ENCODE assay signal across 18 mouse cellular contexts in the genomic region with DNA sequence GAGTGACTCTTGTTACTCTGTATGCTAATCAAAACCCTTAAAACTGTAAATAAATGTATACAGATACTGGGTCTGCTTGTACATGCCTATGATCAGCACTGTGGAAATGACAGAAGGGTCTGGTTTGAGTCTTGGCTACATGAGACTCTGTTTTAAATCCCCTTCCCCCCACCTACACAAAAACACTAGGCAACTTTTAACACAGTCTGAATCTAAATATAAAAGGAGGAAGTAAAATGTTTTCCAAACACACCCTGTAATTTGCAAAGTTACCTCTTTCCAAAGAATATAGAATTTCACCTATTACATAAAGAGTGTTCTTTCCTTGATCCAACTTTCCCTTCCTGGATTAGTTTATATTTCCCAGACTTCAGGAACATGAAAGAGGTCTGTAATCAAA. TPM values are rescaled to one million over a fixed set of nuclear protein-coding genes. Genes with fewer than 3 reads are reported as not detected.
DNase-seq lines count a peak whose midpoint lies in the region; ATAC-seq and TF ChIP-seq lines count a peak whose summit lies in the region.
"Had no signal": no experiment of that assay in that cellular context is flagged by ENCODE, and none has a peak within 500 bp of the region (broad histone marks: within the 10 kb centered on the region; RNA-seq: fewer than 3 reads in every experiment).

No protein-coding gene starts in this region.

- no peak overlapping the region for H3K4me2 ChIP-seq in hindbrain, postnatal 0 days (ENCODE audit: low read depth, low read length)
- no peak overlapping the region for H3K4me2 ChIP-seq in hindbrain, embryonic 11.5 days (replicated peaks; ENCODE audit: low read depth, low read length)
- no peak overlapping the region for H3K4me2 ChIP-seq in limb, embryonic 15.5 days
- H3K4me2 ChIP-seq: liver, embryonic 11.5 days; midbrain, embryonic 15.5 days had no signal

- no peaks in the 10 kb centered on the region for H3K36me3 ChIP-seq in hindbrain, postnatal 0 days (ENCODE audit: insufficient read depth, low read length)
- H3K36me3 ChIP-seq in hindbrain, embryonic 11.5 days (ENCODE audit: control insufficient read depth, insufficient read depth, low read length): no peaks in the 10 kb centered on the region
- no peaks in the 10 kb centered on the region for H3K36me3 ChIP-seq in limb, embryonic 15.5 days
- H3K36me3 ChIP-seq: G1E; midbrain, embryonic 15.5 days had no signal

- no peak for DNase-seq in hindbrain, postnatal 0 days (ENCODE audit: low spot score)
- DNase-seq in hindbrain, embryonic 11.5 days (ENCODE audit: low spot score): no peak
- peak; percentile 37 for DNase-seq in lung, postnatal 25 days (ENCODE audit: low spot score)
- DNase-seq in lung, postnatal 14 days: no peak
- no peak for DNase-seq in cerebellum, adult 2 months
- DNase-seq: adrenal gland, postnatal 36 days; cerebellum, postnatal 25 days; gastrocnemius, postnatal 14 days; heart, postnatal 10 days; kidney, adult 2 months; kidney, postnatal 14 days; retina, postnatal 1 day; thymus, postnatal 14 days had no signal

- H3K4me3 ChIP-seq in hindbrain, postnatal 0 days (ENCODE audit: low read length): no peak overlapping the region
- no peak overlapping the region for H3K4me3 ChIP-seq in hindbrain, embryonic 11.5 days (ENCODE audit: low read depth, low read length)
- H3K4me3 ChIP-seq in bone marrow macrophage, adult 2 months (ENCODE audit: insufficient read depth, low read length): no peak overlapping the region
- no peak overlapping the region for H3K4me3 ChIP-seq in limb, embryonic 15.5 days
- no peak overlapping the region for H3K4me3 ChIP-seq in cerebellum, adult 2 months (replicated peaks; ENCODE audit: insufficient read depth, low read depth, low read length)
- H3K4me3 ChIP-seq: midbrain, embryonic 15.5 days had no signal

- no peak for TF ChIP-seq CTCF in hindbrain, postnatal 0 days (IDR thresholded peaks at IDR 0.05; ENCODE audit: low read depth)
- TF ChIP-seq CTCF in bone marrow macrophage, adult 2 months (IDR thresholded peaks at IDR 0.05; ENCODE audit: low read depth, low read length): no peak
- TF ChIP-seq CTCF in cerebellum, adult 2 months (IDR thresholded peaks at IDR 0.05; ENCODE audit: borderline replicate concordance, insufficient read depth, low read depth, low read length): no peak

- H3K9ac ChIP-seq in hindbrain, postnatal 0 days (replicated peaks; ENCODE audit: low read length): no peak overlapping the region
- no peak overlapping the region for H3K9ac ChIP-seq in hindbrain, embryonic 11.5 days (ENCODE audit: low read depth, low read length)
- no peak overlapping the region for H3K9ac ChIP-seq in limb, embryonic 15.5 days
- H3K9ac ChIP-seq: midbrain, embryonic 15.5 days had no signal

- no peaks in the 10 kb centered on the region for H3K4me1 ChIP-seq in hindbrain, postnatal 0 days (ENCODE audit: insufficient read depth, low read length)
- no peaks in the 10 kb centered on the region for H3K4me1 ChIP-seq in hindbrain, embryonic 11.5 days (replicated peaks; ENCODE audit: control insufficient read depth, insufficient read depth, low read length)
- H3K4me1 ChIP-seq in bone marrow macrophage, adult 2 months (ENCODE audit: control insufficient read depth, insufficient read depth, low read length): peaks cover 73% of the 10 kb centered on the region
- H3K4me1 ChIP-seq in limb, embryonic 15.5 days: no peaks in the 10 kb centered on the region
- no peaks in the 10 kb centered on the region for H3K4me1 ChIP-seq in cerebellum, adult 2 months (ENCODE audit: control insufficient read depth, insufficient read depth, low read length)
- H3K4me1 ChIP-seq: midbrain, embryonic 15.5 days had no signal

- TF ChIP-seq POLR2A in bone marrow macrophage, adult 2 months (IDR thresholded peaks at IDR 0.05; ENCODE audit: borderline replicate concordance, low read depth, low read length): no peak
- no peak for TF ChIP-seq POLR2A in cerebellum, adult 2 months (IDR thresholded peaks at IDR 0.05; ENCODE audit: borderline replicate concordance, insufficient read depth, low read length)

- no peak for ATAC-seq in hindbrain, postnatal 0 days
- ATAC-seq in hindbrain, embryonic 11.5 days (ENCODE audit: low FRiP score): no peak
- ATAC-seq in limb, embryonic 15.5 days (ENCODE audit: insufficient number of reproducible peaks, low FRiP score, low TSS enrichment, low read depth): no peak
- ATAC-seq: midbrain, embryonic 15.5 days had no signal

- H3K9me3 ChIP-seq in hindbrain, postnatal 0 days (ENCODE audit: low read length): no peaks in the 10 kb centered on the region
- no peaks in the 10 kb centered on the region for H3K9me3 ChIP-seq in hindbrain, embryonic 11.5 days (ENCODE audit: control insufficient read depth, low read length)
- H3K9me3 ChIP-seq in limb, embryonic 15.5 days: no peaks in the 10 kb centered on the region
- H3K9me3 ChIP-seq: G1E; midbrain, embryonic 15.5 days had no signal

- peak overlapping the region; percentile 41; the same call in 1 of the 2 replicates for H3K27ac ChIP-seq in hindbrain, postnatal 0 days
- no peak overlapping the region for H3K27ac ChIP-seq in hindbrain, embryonic 11.5 days (ENCODE audit: low read depth, low read length)
- H3K27ac ChIP-seq in bone marrow macrophage, adult 2 months (ENCODE audit: insufficient read depth, low read depth, low read length): peak overlapping the region; percentile 87
- peak overlapping the region; percentile 48; the same call in 1 of the 2 replicates for H3K27ac ChIP-seq in limb, embryonic 15.5 days
- H3K27ac ChIP-seq in cerebellum, adult 2 months (ENCODE audit: insufficient read depth, low read length): no peak overlapping the region
- H3K27ac ChIP-seq: midbrain, embryonic 15.5 days had no signal

- no peaks in the 10 kb centered on the region for H3K27me3 ChIP-seq in hindbrain, postnatal 0 days (ENCODE audit: insufficient read depth, low read length)
- no peaks in the 10 kb centered on the region for H3K27me3 ChIP-seq in hindbrain, embryonic 11.5 days (ENCODE audit: control insufficient read depth, insufficient read depth, low read length)
- no peaks in the 10 kb centered on the region for H3K27me3 ChIP-seq in limb, embryonic 15.5 days
- H3K27me3 ChIP-seq in cerebellum, adult 2 months (ENCODE audit: control insufficient read depth, insufficient read depth, low read length): no peaks in the 10 kb centered on the region
- H3K27me3 ChIP-seq: midbrain, embryonic 15.5 days had no signal

RNA-seq across cellular contexts. Expression of gene Gpcpd1, which starts 14.2 kb away (rescaled TPM):
- total RNA-seq in hindbrain, postnatal 0 days (2014; rRNA removed): 43.9 and 46.9 TPM in 2 replicates
- polyA plus RNA-seq in hindbrain, postnatal 0 days (2015; fragmentation: Nextera tagmentation; extraction: Ambion mirVana): 84.0 and 91.9 TPM in 2 replicates
- polyA plus RNA-seq in hindbrain, embryonic 11.5 days (2014; fragmentation: Nextera tagmentation; extraction: Ambion mirVana): 48.5 and 52.1 TPM in 2 replicates
- 31.0 and 35.2 TPM in 2 replicates for polyA plus RNA-seq in bone marrow macrophage, adult 2 months (2012; ENCODE audit: insufficient read depth, insufficient read length, missing spikeins)
- polyA plus RNA-seq in limb, embryonic 15.5 days (2015; fragmentation: Nextera tagmentation; extraction: Ambion mirVana): 44.3 and 48.7 TPM in 2 replicates
- polyA plus RNA-seq in cerebellum, adult 2 months (2012; rRNA removed): 81.5 and 88.2 TPM in 2 replicates

Comparison
In these comparisons a context has a peak if more than half of its experiments do, and no peak if none do; other contexts are left out.
1. H3K27ac ChIP-seq: peak in hindbrain, postnatal 0 days (single experiment), bone marrow macrophage, adult 2 months (single experiment) and limb, embryonic 15.5 days (single experiment); none in hindbrain, embryonic 11.5 days (single experiment) and cerebellum, adult 2 months (single experiment).